Mouse (Mus musculus): ENCODE measurements around the gene Mrps18c. TPM values are rescaled to one million over a fixed set of nuclear protein-coding genes. Genes with fewer than 3 reads are reported as not detected.
A peak's percentile ranks its signal among the peaks of the same experiment; 100 is the strongest.

The Mrps18c gene
- polyA plus RNA-seq, 1 experiment, result 16.5 TPM

DNA sequence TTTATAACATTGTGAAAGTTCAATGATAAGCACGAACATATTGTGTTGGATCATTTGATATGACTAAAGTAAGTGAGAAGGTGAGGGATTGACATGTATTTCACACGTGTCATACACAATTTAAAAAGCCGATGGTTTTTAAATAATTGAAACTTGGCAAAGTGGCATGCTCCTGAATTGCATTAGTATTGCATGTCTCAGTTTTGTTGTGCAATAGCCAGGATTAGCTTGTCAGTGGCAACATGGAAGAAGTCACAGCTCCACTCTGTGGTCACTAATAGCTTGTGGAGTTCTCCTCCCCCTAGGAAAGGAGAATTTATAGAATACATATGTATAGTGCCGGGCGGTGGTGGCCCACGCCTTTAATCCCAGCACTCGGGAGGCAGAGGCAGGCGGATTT, 22.9 kb downstream of the Mrps18c start:
- 67% methylated on average over 8 of the region's 8 CpGs for WGBS
- Histone ChIP-seq H3K4me3 (replicated peaks; ENCODE audit: extremely low read depth, low read depth, low read length) (no peak overlapping the region), H3K4me1 (ENCODE audit: control insufficient read depth, insufficient read depth, low read length) (no peaks in the 10 kb centered on the region)
- no peak for TF ChIP-seq CTCF (IDR thresholded peaks at IDR 0.05; ENCODE audit: insufficient read depth, low read length)
- TF ChIP-seq POLR2A (IDR thresholded peaks at IDR 0.05; ENCODE audit: borderline replicate concordance, extremely low read depth, low read depth, low read length), result no peak
- no peak for DNase-seq

GRCm38 (mm10) chr5:100822826-100823225, 24.4 kb downstream of the Mrps18c start:
- Histone ChIP-seq H3K4me3 (replicated peaks; ENCODE audit: extremely low read depth, low read depth, low read length) (no peak overlapping the region), H3K4me1 (ENCODE audit: control insufficient read depth, insufficient read depth, low read length) (no peaks in the 10 kb centered on the region)
- 66% methylated on average over 7 of the region's 7 CpGs for WGBS
- TF ChIP-seq CTCF (IDR thresholded peaks at IDR 0.05; ENCODE audit: insufficient read depth, low read length), result no peak
- no peak for TF ChIP-seq POLR2A (IDR thresholded peaks at IDR 0.05; ENCODE audit: borderline replicate concordance, extremely low read depth, low read depth, low read length)
- DNase-seq, result no peak

DNA sequence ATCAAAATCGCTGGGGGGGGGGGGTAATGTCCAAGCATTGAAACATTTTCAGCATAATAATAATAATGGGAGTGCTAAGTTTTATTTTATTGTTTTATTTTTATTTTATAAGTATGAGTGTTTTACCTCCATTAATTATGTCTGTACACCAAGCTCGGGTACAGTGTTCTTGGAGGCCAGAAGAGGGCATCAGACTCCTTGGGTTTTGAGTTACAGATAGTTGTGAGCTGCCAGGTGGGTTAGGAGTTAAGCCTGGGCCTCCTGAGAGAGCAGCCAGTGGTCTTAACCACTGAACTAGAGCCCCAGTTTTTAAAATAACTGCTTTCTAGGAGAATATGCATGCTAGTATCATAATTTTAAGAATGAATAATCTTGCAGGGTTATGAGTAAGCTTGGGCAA, 27.5 kb downstream of the Mrps18c start:
- WGBS, result 15% methylated on average over 2 of the region's 2 CpGs

GRCm38 (mm10) chr5:100826531-100826930, 28.1 kb downstream of the Mrps18c start:
- WGBS, result 65% methylated on average over 7 of the region's 7 CpGs
- TF ChIP-seq POLR2A (IDR thresholded peaks at IDR 0.05; ENCODE audit: borderline replicate concordance, extremely low read depth, low read depth, low read length) (no peak), CTCF (IDR thresholded peaks at IDR 0.05; ENCODE audit: insufficient read depth, low read length) (no peak)
- no peak overlapping the region for H3K4me3 ChIP-seq (replicated peaks; ENCODE audit: extremely low read depth, low read depth, low read length)
- H3K4me1 ChIP-seq (ENCODE audit: control insufficient read depth, insufficient read depth, low read length), result no peaks in the 10 kb centered on the region
- DNase-seq, result no peak

More for the DNA sequence above, 27.5 kb downstream of the Mrps18c start:
- 0 out of 2 replicates have a peak, but pooled peaks have one; percentile 9 for TF ChIP-seq CTCF (IDR thresholded peaks at IDR 0.05; ENCODE audit: insufficient read depth, low read length)
- TF ChIP-seq POLR2A (IDR thresholded peaks at IDR 0.05; ENCODE audit: borderline replicate concordance, extremely low read depth, low read depth, low read length), result no peak
- no peaks in the 10 kb centered on the region for H3K4me1 ChIP-seq (ENCODE audit: control insufficient read depth, insufficient read depth, low read length)
- DNase-seq, result no peak
- no peak overlapping the region for H3K4me3 ChIP-seq (replicated peaks; ENCODE audit: extremely low read depth, low read depth, low read length)

DNA sequence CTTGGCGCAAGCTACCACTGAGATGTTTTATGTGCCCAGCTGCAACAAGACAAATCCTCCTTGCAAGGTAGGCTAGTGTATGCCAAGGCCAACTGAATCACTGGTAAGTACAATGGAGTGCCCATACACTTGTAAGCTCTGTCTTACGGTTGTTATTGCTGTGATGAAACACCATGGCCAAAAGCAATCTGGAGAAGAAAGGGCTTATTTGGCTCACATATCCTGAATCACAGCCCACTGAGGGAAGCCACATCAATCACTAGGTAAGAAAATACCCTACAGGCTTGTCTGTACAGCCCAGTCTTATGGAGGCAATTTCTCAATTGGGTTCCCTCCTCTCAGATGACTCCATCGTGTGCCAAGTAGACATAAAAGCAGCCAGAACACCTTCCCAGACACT, 30.3 kb downstream of the Mrps18c start:
- Histone ChIP-seq H3K4me3 (replicated peaks; ENCODE audit: extremely low read depth, low read depth, low read length) (no peak overlapping the region), H3K4me1 (ENCODE audit: control insufficient read depth, insufficient read depth, low read length) (no peaks in the 10 kb centered on the region)
- WGBS, result 78% methylated on average over 3 of the region's 3 CpGs
- DNase-seq, result no peak
- no peak for TF ChIP-seq POLR2A (IDR thresholded peaks at IDR 0.05; ENCODE audit: borderline replicate concordance, extremely low read depth, low read depth, low read length)

GRCm38 (mm10) chr5:100832680-100833079, 34.3 kb downstream of the Mrps18c start:
- TF ChIP-seq CTCF (IDR thresholded peaks at IDR 0.05; ENCODE audit: insufficient read depth, low read length), result no peak
- TF ChIP-seq POLR2A (IDR thresholded peaks at IDR 0.05; ENCODE audit: borderline replicate concordance, extremely low read depth, low read depth, low read length), result no peak
- no peak for DNase-seq
- Histone ChIP-seq H3K4me1 (ENCODE audit: control insufficient read depth, insufficient read depth, low read length) (no peaks in the 10 kb centered on the region), H3K4me3 (replicated peaks; ENCODE audit: extremely low read depth, low read depth, low read length) (no peak overlapping the region)
- 87% methylated on average over 3 of the region's 3 CpGs for whole genome bisulfite sequencing

- TF ChIP-seq CTCF (IDR thresholded peaks at IDR 0.05; ENCODE audit: insufficient read depth, low read length) (no peak), POLR2A (IDR thresholded peaks at IDR 0.05; ENCODE audit: borderline replicate concordance, extremely low read depth, low read depth, low read length) (no peak)
- no peak overlapping the region for H3K4me3 ChIP-seq (replicated peaks; ENCODE audit: extremely low read depth, low read depth, low read length)
- DNase-seq, result no peak
- no peaks in the 10 kb centered on the region for H3K4me1 ChIP-seq (ENCODE audit: control insufficient read depth, insufficient read depth, low read length)
- 90% methylated on average over 2 of the region's 2 CpGs for WGBS
Measured at GRCm38 (mm10) chr5:100833841-100834240, 35.4 kb downstream of the Mrps18c start.

DNA sequence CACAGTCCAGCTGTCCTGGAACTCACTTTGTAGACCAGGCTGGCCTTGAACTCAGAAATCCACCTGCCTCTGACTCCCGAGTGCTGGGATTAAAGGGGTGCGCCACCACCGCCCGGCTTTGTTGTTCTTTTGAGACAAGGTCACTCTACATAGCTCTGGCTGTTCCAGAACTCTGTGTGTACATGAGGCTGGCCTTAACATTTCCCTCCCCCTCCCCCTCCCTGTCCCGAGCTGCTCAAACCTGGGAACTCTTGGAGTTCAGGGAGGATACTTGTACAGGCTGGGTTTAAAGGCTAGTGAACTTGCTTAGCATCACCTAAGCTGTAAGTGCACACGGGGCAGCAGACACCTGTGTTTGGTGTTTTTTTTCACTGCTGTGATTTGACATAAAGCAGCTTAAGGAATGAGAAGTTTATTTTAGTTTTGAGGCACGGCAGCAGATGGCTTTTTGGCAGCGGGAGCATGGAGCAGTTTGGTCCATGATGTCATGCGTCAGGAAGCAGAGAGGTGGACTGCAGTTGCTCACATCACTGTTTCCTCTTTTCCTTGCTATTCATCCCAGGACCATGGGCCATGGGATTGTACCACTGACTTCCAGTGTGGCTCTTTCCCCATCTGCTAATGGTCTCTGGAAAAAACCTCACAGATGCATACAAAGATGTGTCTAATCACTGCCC, 37.6 kb downstream of the Mrps18c start:
- H3K4me3 ChIP-seq (replicated peaks; ENCODE audit: extremely low read depth, low read depth, low read length), result no peak overlapping the region
- DNase-seq, result no peak
- TF ChIP-seq POLR2A (IDR thresholded peaks at IDR 0.05; ENCODE audit: borderline replicate concordance, extremely low read depth, low read depth, low read length), result no peak
- no peaks in the 10 kb centered on the region for H3K4me1 ChIP-seq (ENCODE audit: control insufficient read depth, insufficient read depth, low read length)
- 39% methylated on average over 9 of the region's 9 CpGs for WGBS

- Histone ChIP-seq H3K4me1 (ENCODE audit: control insufficient read depth, insufficient read depth, low read length) (no peaks in the 10 kb centered on the region), H3K4me3 (replicated peaks; ENCODE audit: extremely low read depth, low read depth, low read length) (no peak overlapping the region)
- no peak for TF ChIP-seq CTCF (IDR thresholded peaks at IDR 0.05; ENCODE audit: insufficient read depth, low read length)
- no peak for TF ChIP-seq POLR2A (IDR thresholded peaks at IDR 0.05; ENCODE audit: borderline replicate concordance, extremely low read depth, low read depth, low read length)
- DNase-seq, result no peak
- 73% methylated on average over 7 of the region's 7 CpGs for WGBS
Measured at GRCm38 (mm10) chr5:100837907-100838306, 39.5 kb downstream of the Mrps18c start.

GRCm38 (mm10) chr5:100844485-100844884, 46.1 kb downstream of the Mrps18c start:
- H3K4me3 ChIP-seq (replicated peaks; ENCODE audit: extremely low read depth, low read depth, low read length), result no peak overlapping the region
- no peaks in the 10 kb centered on the region; the same call in 1 of the 2 replicates for H3K4me1 ChIP-seq (ENCODE audit: control insufficient read depth, insufficient read depth, low read length)
- DNase-seq, result no peak
- WGBS, result 55% methylated on average over 3 of the region's 3 CpGs
- TF ChIP-seq POLR2A (IDR thresholded peaks at IDR 0.05; ENCODE audit: borderline replicate concordance, extremely low read depth, low read depth, low read length), result no peak
- no peak for TF ChIP-seq CTCF (IDR thresholded peaks at IDR 0.05; ENCODE audit: insufficient read depth, low read length)
